Mouse (Mus musculus) lung, postnatal 0 days (tissue): ENCODE results near the gene Ppp2r2c.

Source experiments
- CTCF ChIP-seq: IDR thresholded peaks from 2 replicates; pipeline ENCODE4 v1.5.1; 2016; ENCODE audit warnings: antibody characterized with exemption, mild to moderate bottlenecking
- EP300 ChIP-seq: IDR thresholded peaks from 2 replicates; pipeline ENCODE4 v1.6.1; 2016; ENCODE audit warnings: antibody characterized with exemption, mild to moderate bottlenecking, control low read depth

DNA sequence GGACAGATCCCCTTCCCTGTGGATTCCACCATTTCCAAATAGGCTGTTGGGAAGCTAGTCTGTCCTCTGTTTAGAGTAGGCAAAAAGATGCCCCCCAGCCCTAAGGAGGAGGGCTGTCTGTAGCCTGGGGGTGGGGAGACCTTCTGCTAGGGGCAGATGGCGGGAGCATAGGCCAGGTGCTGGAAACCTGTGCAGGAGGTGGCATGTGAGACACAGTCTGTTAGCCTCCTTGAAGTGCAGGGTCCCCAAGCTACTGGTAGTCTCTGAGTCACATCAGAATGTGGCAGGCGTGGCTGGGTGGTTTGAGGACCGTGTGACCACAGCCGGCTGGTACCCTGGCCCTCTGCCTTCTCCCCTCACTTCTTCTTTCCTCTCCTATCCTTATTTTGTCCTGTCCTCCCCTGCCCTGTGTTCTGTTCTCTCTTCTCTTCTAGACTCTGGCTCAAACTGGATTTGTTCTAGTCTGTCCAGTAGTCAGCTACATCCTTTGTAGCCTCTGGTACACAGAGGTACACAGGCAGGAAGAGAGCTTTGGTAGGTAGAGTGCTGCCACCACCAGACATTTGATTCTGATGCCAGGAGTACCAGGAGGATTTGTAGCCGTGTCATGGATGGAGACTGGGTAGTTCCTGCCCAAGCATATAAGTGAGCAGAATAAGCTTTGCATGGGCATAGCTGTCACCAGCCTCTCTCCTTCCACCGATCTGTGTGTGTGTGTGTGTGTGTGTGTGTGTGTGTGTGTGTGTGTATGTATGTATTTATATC is 26.5 kb downstream of the Ppp2r2c start:
- no peak for TF ChIP-seq CTCF
- TF ChIP-seq EP300 = no peak
